In the genomic region with DNA sequence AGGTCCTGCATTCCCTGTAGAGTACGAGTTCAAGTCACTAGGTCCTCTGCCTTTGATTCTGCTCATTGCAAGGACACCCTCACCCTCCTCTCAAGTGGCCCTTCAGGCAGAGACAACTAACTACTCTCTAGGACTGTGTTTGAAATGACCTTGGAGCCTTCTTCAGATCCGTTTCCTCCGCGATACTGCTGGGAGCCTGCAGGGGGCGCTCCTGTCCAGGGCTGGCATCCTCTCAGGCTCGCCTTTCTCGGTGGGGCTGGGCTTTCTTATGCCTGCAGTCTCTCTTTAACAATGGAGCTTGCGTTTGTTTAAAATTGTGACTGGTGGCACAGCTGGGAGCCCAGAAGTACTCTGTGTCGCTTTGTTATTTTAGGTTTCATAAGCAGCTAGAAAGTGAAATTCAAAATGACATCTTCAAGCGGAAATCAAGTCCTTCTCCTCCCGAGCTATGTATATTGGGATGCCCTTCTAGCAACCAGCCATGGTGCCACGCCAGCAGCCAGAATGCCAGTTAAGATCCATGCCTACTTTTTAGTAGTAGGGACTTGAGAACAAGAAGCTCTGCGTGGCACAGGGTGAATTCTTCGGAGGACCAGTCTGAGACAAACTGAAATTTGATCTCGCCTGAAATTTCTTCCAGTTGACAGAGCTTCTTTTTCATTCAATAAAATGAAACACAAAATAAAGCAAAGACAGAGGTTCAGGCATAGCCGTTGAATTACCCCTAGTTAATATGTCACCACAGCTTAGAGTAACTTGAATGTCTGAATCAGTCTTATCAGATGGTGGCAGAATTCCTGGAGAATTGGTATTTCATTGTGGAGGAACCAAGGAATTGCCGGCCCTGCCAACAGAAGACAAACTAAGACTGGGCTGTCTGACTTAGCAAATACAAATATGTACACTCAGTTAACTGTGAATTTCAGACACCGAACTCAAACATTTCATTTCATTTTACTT, we compare ENCODE assay signal across 8 mouse cellular contexts. TPM values are rescaled to one million over a fixed set of nuclear protein-coding genes. Genes with fewer than 3 reads are reported as not detected.
DNase-seq lines count a peak whose midpoint lies in the region; ATAC-seq and TF ChIP-seq lines count a peak whose summit lies in the region.

No protein-coding gene starts in this region.

- 13% methylated on average over 18 of the region's 18 CpGs for WGBS in forebrain, embryonic 16.5 days
- 10% methylated on average over 18 of the region's 18 CpGs for WGBS in lung, adult 2 months

- intact Hi-C loops in heart, postnatal 36 days (cut with DNase I) = loop anchor here (2.0 to 5.0 kb wide), 2 partner anchors 294 to 328 kb away; a partner anchor contains a TSS

- H3K36me3 ChIP-seq in ES-E14 (ENCODE audit: control insufficient read depth, insufficient read depth, low read length, poor library complexity, severe bottlenecking) = no peaks in the 10 kb centered on the region
- H3K36me3 ChIP-seq in forebrain, embryonic 16.5 days (ENCODE audit: control insufficient read depth, insufficient read depth) = no peaks in the 10 kb centered on the region

- no peaks in the 10 kb centered on the region for H3K9me3 ChIP-seq in ES-E14 (ENCODE audit: control insufficient read depth, insufficient read depth, low read depth, low read length)
- H3K9me3 ChIP-seq in forebrain, embryonic 16.5 days (ENCODE audit: control insufficient read depth, low read length) = no peaks in the 10 kb centered on the region

- no peak overlapping the region for H3K9ac ChIP-seq in ES-E14 (ENCODE audit: insufficient read depth, low read depth, low read length, poor library complexity, severe bottlenecking)
- peak overlapping the region; percentile 52 for H3K9ac ChIP-seq in forebrain, embryonic 16.5 days (replicated peaks; ENCODE audit: low read depth, low read length)

- H3K4me3 ChIP-seq in ES-E14 (ENCODE audit: insufficient read depth in 1 of 2, low read depth in 1 of 2, low read length in 2 of 2, poor library complexity in 1 of 2, severe bottlenecking in 1 of 2) = no peak overlapping the region
- H3K4me3 ChIP-seq in forebrain, embryonic 16.5 days (replicated peaks; ENCODE audit: low read length) = peak overlapping the region; percentile 14
- peak overlapping the region; percentile 55 for H3K4me3 ChIP-seq in layer of hippocampus, adult 2 months
- H3K4me3 ChIP-seq in lung, adult 2 months (replicated peaks; ENCODE audit: extremely low read depth, low read depth, low read length) = peak overlapping the region; percentile 42

- H3K27ac ChIP-seq in ES-E14 (ENCODE audit: insufficient read depth, low read depth, low read length, poor library complexity, severe bottlenecking) = no peak overlapping the region
- H3K27ac ChIP-seq in forebrain, embryonic 16.5 days (ENCODE audit: low read length) = peak overlapping the region; percentile 5; the same call in 1 of the 2 replicates
- peak overlapping the region; percentile 81 for H3K27ac ChIP-seq in layer of hippocampus, adult 2 months

- no peaks in the 10 kb centered on the region for H3K27me3 ChIP-seq in forebrain, embryonic 16.5 days (replicated peaks; ENCODE audit: control insufficient read depth, insufficient read depth, low read length)

- in situ Hi-C loops in ES-E14 (cut with MboI; ENCODE audit: low sequenced_read_pairs in 2 of 2, unreplicated experiment in 2 of 2) = no loop called here

- peak; percentile 63 for DNase-seq in ES-E14 (ENCODE audit: low read depth, low spot score)
- DNase-seq in cerebellum, adult 11-12 months = peak; percentile 62
- peak; percentile 85 to 91 for DNase-seq in heart, postnatal 36 days
- DNase-seq in layer of hippocampus, adult 2 months (ENCODE audit: low spot score in 2 of 2) = peak; percentile 86 to 93
- DNase-seq in lung, adult 2 months = peak; percentile 86
- peak; percentile 79 for DNase-seq in testis, postnatal 14 days (ENCODE audit: low spot score)

- no peaks in the 10 kb centered on the region for H3K4me1 ChIP-seq in ES-E14 (ENCODE audit: control insufficient read depth in 2 of 2, insufficient read depth in 2 of 2, low read length in 2 of 2, poor library complexity in 1 of 2)
- H3K4me1 ChIP-seq in forebrain, embryonic 16.5 days (replicated peaks; ENCODE audit: control insufficient read depth, insufficient read depth, low read length) = peaks cover 2% of the 10 kb centered on the region; the same call in 1 of the 2 replicates
- H3K4me1 ChIP-seq in lung, adult 2 months (ENCODE audit: control insufficient read depth, insufficient read depth, low read length) = no peaks in the 10 kb centered on the region

- peak overlapping the region; percentile 39 for H3K4me2 ChIP-seq in forebrain, embryonic 16.5 days (ENCODE audit: low read length)

- TF ChIP-seq CTCF in layer of hippocampus, adult 2 months (conservative IDR thresholded peaks at IDR 0.05) = peak; percentile 100
- peak; percentile 88 for TF ChIP-seq CTCF in lung, adult 2 months (IDR thresholded peaks at IDR 0.05; ENCODE audit: insufficient read depth, low read length)

- TF ChIP-seq POLR2A in lung, adult 2 months (IDR thresholded peaks at IDR 0.05; ENCODE audit: borderline replicate concordance, extremely low read depth, low read depth, low read length) = no peak

- peak; percentile 82 for ATAC-seq in forebrain, embryonic 16.5 days
- ATAC-seq in neutrophil, adult 5-6 weeks (ENCODE audit: extremely low read depth, insufficient number of reproducible peaks, low FRiP score, poor library complexity, severe bottlenecking) = peak; percentile 48; the same call in 1 of the 2 replicates

TF ChIP-seq in ES-E14, 5 proteins besides CTCF, POLR2A, EP300 and RAD21:
- TF ChIP-seq ZC3H11A (IDR thresholded peaks at IDR 0.05; ENCODE audit: borderline replicate concordance, low read depth, low read length) = peak; percentile 30; the same call in 1 of the 2 replicates
- no peak for TF ChIP-seq ZNF384 (IDR thresholded peaks at IDR 0.05; ENCODE audit: low read depth, low read length)
TF ChIP-seq in ES-E14: peak in this region for 1.

RNA-seq across cellular contexts. Expression of a gene that starts 28.8 kb away (rescaled TPM):
- 30.8 and 33.6 TPM in 2 replicates for total RNA-seq in ES-E14 (2012; rRNA removed)
- polyA plus RNA-seq in forebrain, embryonic 16.5 days (2015; fragmentation: Nextera tagmentation; extraction: Ambion mirVana) = 16.0 and 16.9 TPM in 2 replicates
- total RNA-seq in heart, postnatal 36 days (2021) = 10 to 100 TPM; 84.2 to 89.3 TPM
- 10 to 100 TPM; 61.0 to 63.7 TPM for total RNA-seq in layer of hippocampus, adult 2 months (2021)
- 27.0 and 31.2 TPM in 2 replicates for polyA plus RNA-seq in lung, adult 2 months (2012; rRNA removed)
- total RNA-seq in neutrophil, adult 5-6 weeks (2017) = 69.0 and 70.2 TPM in 2 replicates

Comparison
In these comparisons a context has a peak if more than half of its experiments do, and no peak if none do; other contexts are left out.
1. H3K4me3 ChIP-seq: peak in forebrain, embryonic 16.5 days (single experiment), layer of hippocampus, adult 2 months (single experiment) and lung, adult 2 months (single experiment); none in ES-E14 (0 of 2).
2. Peak in every context shown above with its lines, with median percentiles within 50 percentile points of each other: DNase-seq.